Mouse (Mus musculus) thymus, adult 2 months (tissue): ENCODE data around the gene Rims3. TPM values are rescaled to one million over a fixed set of nuclear protein-coding genes. Genes with fewer than 3 reads are reported as not detected.

ENCODE experiments used
- DNase-seq: peaks from one replicate; pipeline ENCODE4 v3.0.0; 2021
- H3K27ac ChIP-seq: fragments of 200-500 bp; 2 replicates; pipeline ENCODE4 v1.5.1; 2012; ENCODE audit warnings: low read length, control low read depth; ENCODE audit not compliant: control insufficient read depth, insufficient read depth
- H3K27me3 ChIP-seq: fragments of 200-500 bp; 2 replicates; pipeline ENCODE4 v1.6.1; 2012; ENCODE audit warnings: mild to moderate bottlenecking, low read length, moderate library complexity, mixed read lengths; ENCODE audit not compliant: control insufficient read depth, insufficient read depth
- H3K36me3 ChIP-seq: fragments of 200-500 bp; 2 replicates; pipeline ENCODE4 v1.6.1; 2012; ENCODE audit warnings: mild to moderate bottlenecking, low read length, moderate library complexity; ENCODE audit not compliant: control insufficient read depth, insufficient read depth
- H3K4me1 ChIP-seq: fragments of 200-500 bp; replicated peaks from 2 replicates; pipeline ENCODE4 v1.6.1; 2012; ENCODE audit warnings: low read length; ENCODE audit not compliant: control insufficient read depth, insufficient read depth
- H3K4me3 ChIP-seq: fragments of 200-500 bp; 2 replicates; pipeline ENCODE4 v1.5.1; 2012; ENCODE audit warnings: mild to moderate bottlenecking, low read length, control low read depth, moderate library complexity; ENCODE audit not compliant: control insufficient read depth, insufficient read depth
- CTCF ChIP-seq: fragments of 200-500 bp; IDR thresholded peaks from 2 replicates; pipeline ENCODE4 v1.5.1; 2012; ENCODE audit warnings: mild to moderate bottlenecking, control low read depth, low read length, moderate library complexity, borderline replicate concordance; ENCODE audit not compliant: control insufficient read depth, poor library complexity, insufficient read depth; ENCODE audit errors: extremely low read depth
- POLR2A ChIP-seq: fragments of 200-500 bp; IDR thresholded peaks from 2 replicates; pipeline ENCODE4 v1.6.1; 2012; ENCODE audit warnings: mild to moderate bottlenecking, low read length, control low read depth, moderate library complexity; ENCODE audit not compliant: control insufficient read depth, poor library complexity, insufficient read depth; ENCODE audit errors: extremely low read depth
- WGBS: fragments of 180-500 bp; shearing (Covaris S2); methylation state at CpG from one replicate; pipeline ENCODE4 v1.1.7; 2018; 5-methylcytosine and 5-hydroxymethylcytosine counted together
- polyA plus RNA-seq: library from polyadenylated mRNA; depleted of rRNA; stranded (reverse); fragments of >200 nt; gene quantifications from 2 replicates; pipeline ENCODE4 v1.2.3, GENCODE M21; 2012

Rims3 gene
- polyA plus RNA-seq, 1 experiment: 3.7 TPM

- Histone ChIP-seq H3K4me1 (no peaks in the 10 kb centered on the region), H3K4me3 (no peak overlapping the region), H3K27ac (no peak overlapping the region), H3K36me3 (no peaks in the 10 kb centered on the region), H3K27me3 (no peaks in the 10 kb centered on the region)
- WGBS: 93% methylated on average over 6 of the region's 6 CpGs
- no peak for DNase-seq
- TF ChIP-seq CTCF (no peak), POLR2A (no peak)
These were observed 56.5 kb downstream of the Rims3 start for GRCm38 (mm10) chr4:120911086-120911485.

- Histone ChIP-seq H3K27me3 (no peaks in the 10 kb centered on the region), H3K36me3 (no peaks in the 10 kb centered on the region), H3K4me1 (no peaks in the 10 kb centered on the region), H3K27ac (no peak overlapping the region), H3K4me3 (no peak overlapping the region)
- TF ChIP-seq CTCF (no peak), POLR2A (no peak)
- 79% methylated on average over 4 of the region's 4 CpGs for WGBS
- DNase-seq: no peak
These were observed 58.2 kb downstream of the Rims3 start for GRCm38 (mm10) chr4:120912866-120913265.

- TF ChIP-seq CTCF (no peak), POLR2A (no peak)
- Histone ChIP-seq H3K36me3 (no peaks in the 10 kb centered on the region), H3K4me3 (no peak overlapping the region), H3K27ac (no peak overlapping the region), H3K4me1 (no peaks in the 10 kb centered on the region), H3K27me3 (no peaks in the 10 kb centered on the region)
- no peak for DNase-seq
- 85% methylated on average over 8 of the region's 8 CpGs for WGBS
These were observed 58.8 kb downstream of the Rims3 start for GRCm38 (mm10) chr4:120913443-120913842.

GRCm38 (mm10) chr4:120913861-120914260 is 59.2 kb downstream of the Rims3 start:
- WGBS: 54% methylated on average over 1 of the region's 1 CpGs
- H3K4me3 ChIP-seq: no peak overlapping the region

GRCm38 (mm10) chr4:120914501-120914900 is 59.9 kb downstream of the Rims3 start:
- 33% methylated on average over 4 of the region's 4 CpGs for WGBS
- Histone ChIP-seq H3K4me3 (no peak overlapping the region), H3K27ac (no peak overlapping the region), H3K4me1 (no peaks in the 10 kb centered on the region), H3K27me3 (no peaks in the 10 kb centered on the region), H3K36me3 (no peaks in the 10 kb centered on the region)
- TF ChIP-seq POLR2A (no peak), CTCF (no peak)
- DNase-seq: no peak

More at GRCm38 (mm10) chr4:120913861-120914260, 59.2 kb downstream of the Rims3 start:
- Histone ChIP-seq H3K27me3 (no peaks in the 10 kb centered on the region), H3K4me1 (no peaks in the 10 kb centered on the region), H3K27ac (no peak overlapping the region), H3K36me3 (no peaks in the 10 kb centered on the region)
- DNase-seq: no peak
- TF ChIP-seq POLR2A: no peak
- TF ChIP-seq CTCF: no peak

GRCm38 (mm10) chr4:120921461-120921860 is 66.8 kb downstream of the Rims3 start:
- Histone ChIP-seq H3K4me3 (no peak overlapping the region), H3K27me3 (no peaks in the 10 kb centered on the region), H3K27ac (no peak overlapping the region), H3K36me3 (peaks cover 8% of the 10 kb centered on the region), H3K4me1 (no peaks in the 10 kb centered on the region; the same call in 1 of the 2 replicates)
- TF ChIP-seq CTCF (no peak), POLR2A (no peak)
- no peak for DNase-seq
- 97% methylated on average over 8 of the region's 8 CpGs for WGBS
